Mouse (Mus musculus): ENCODE measurements around the gene Coil. TPM values are rescaled to one million over a fixed set of nuclear protein-coding genes. Genes with fewer than 3 reads are reported as not detected.

Coil gene
- polyA plus RNA-seq, 1 experiment from 2014 or later = 21.3 TPM

GRCm38 (mm10) chr11:89022120-89022731 is 52.2 kb downstream of the Coil start:
- H3K27me3 ChIP-seq (ENCODE audit: control insufficient read depth, insufficient read depth, low read length) = no peaks in the 10 kb centered on the region
- no peaks in the 10 kb centered on the region for H3K36me3 ChIP-seq (ENCODE audit: control insufficient read depth, insufficient read depth, low read length)
- no peak overlapping the region for H3K4me3 ChIP-seq (ENCODE audit: low read depth, low read length)
- no peak overlapping the region for H3K27ac ChIP-seq (ENCODE audit: low read depth, low read length)
- no peak overlapping the region for H3K9ac ChIP-seq (ENCODE audit: low read length)
- no peaks in the 10 kb centered on the region for H3K4me1 ChIP-seq (ENCODE audit: control insufficient read depth, insufficient read depth, low read length)
- DNase-seq (ENCODE audit: low spot score) (no peak), ATAC-seq (ENCODE audit: insufficient read depth, low FRiP score, low TSS enrichment) (no peak)
- H3K4me2 ChIP-seq (ENCODE audit: low read depth) = no peak overlapping the region
- 78% methylated on average over 8 of the region's 8 CpGs for WGBS
- H3K9me3 ChIP-seq (ENCODE audit: control insufficient read depth, low read length) = no peaks in the 10 kb centered on the region

- Histone ChIP-seq H3K4me2 (ENCODE audit: low read depth) (no peak overlapping the region), H3K9ac (ENCODE audit: low read length) (no peak overlapping the region), H3K9me3 (ENCODE audit: control insufficient read depth, low read length) (no peaks in the 10 kb centered on the region), H3K27ac (ENCODE audit: low read depth, low read length) (no peak overlapping the region), H3K4me3 (ENCODE audit: low read depth, low read length) (no peak overlapping the region), H3K36me3 (ENCODE audit: control insufficient read depth, insufficient read depth, low read length) (no peaks in the 10 kb centered on the region), H3K27me3 (ENCODE audit: control insufficient read depth, insufficient read depth, low read length) (no peaks in the 10 kb centered on the region), H3K4me1 (ENCODE audit: control insufficient read depth, insufficient read depth, low read length) (no peaks in the 10 kb centered on the region)
- DNase-seq (ENCODE audit: low spot score) (no peak), ATAC-seq (ENCODE audit: insufficient read depth, low FRiP score, low TSS enrichment) (no peak)
- 79% methylated on average over 10 of the region's 10 CpGs for WGBS
These were observed 53.4 kb downstream of the Coil start for GRCm38 (mm10) chr11:89023477-89023876.

DNA sequence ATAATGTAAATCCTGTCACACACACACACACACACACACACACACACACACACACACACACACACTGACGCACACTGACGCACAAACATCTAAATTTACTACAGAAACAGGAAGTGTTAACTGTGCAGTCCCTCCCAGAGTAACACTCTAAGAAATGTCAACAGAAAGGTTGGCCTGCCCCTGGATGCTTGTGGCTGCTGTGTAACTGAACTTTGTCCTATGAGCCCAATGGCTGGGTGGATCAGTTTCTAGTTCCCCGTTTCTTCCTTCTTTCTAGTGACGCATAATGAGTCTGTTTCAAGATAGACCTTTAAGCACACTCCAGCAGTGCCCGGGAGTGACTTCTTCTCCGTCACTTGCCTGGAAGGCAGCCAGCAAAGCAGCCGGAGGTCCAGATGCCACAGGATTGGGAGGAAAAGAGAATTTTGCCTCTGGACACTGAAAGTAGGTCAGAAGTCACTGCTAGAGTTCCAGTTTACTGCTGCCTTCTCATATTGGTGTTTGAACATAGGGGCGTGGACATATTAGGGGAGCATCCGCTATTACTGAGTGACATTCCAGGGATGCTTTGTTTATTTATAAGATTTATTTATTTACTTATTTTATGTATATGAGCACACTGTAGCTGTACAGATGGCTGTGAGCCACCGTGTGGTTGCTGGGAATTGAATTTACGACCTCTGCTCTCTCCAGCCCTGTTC is 54.3 kb downstream of the Coil start:
- DNase-seq (ENCODE audit: low spot score) (peak; percentile 26), ATAC-seq (ENCODE audit: insufficient read depth, low FRiP score, low TSS enrichment) (no peak)
- no peak overlapping the region for H3K9ac ChIP-seq (ENCODE audit: low read length)
- no peak overlapping the region for H3K27ac ChIP-seq (ENCODE audit: low read depth, low read length)
- H3K27me3 ChIP-seq (ENCODE audit: control insufficient read depth, insufficient read depth, low read length) = no peaks in the 10 kb centered on the region
- H3K4me2 ChIP-seq (ENCODE audit: low read depth) = no peak overlapping the region
- H3K36me3 ChIP-seq (ENCODE audit: control insufficient read depth, insufficient read depth, low read length) = no peaks in the 10 kb centered on the region
- H3K4me1 ChIP-seq (ENCODE audit: control insufficient read depth, insufficient read depth, low read length) = no peaks in the 10 kb centered on the region
- H3K4me3 ChIP-seq (ENCODE audit: low read depth, low read length) = no peak overlapping the region
- no peaks in the 10 kb centered on the region for H3K9me3 ChIP-seq (ENCODE audit: control insufficient read depth, low read length)
- 75% methylated on average over 11 of the region's 11 CpGs for WGBS

DNA sequence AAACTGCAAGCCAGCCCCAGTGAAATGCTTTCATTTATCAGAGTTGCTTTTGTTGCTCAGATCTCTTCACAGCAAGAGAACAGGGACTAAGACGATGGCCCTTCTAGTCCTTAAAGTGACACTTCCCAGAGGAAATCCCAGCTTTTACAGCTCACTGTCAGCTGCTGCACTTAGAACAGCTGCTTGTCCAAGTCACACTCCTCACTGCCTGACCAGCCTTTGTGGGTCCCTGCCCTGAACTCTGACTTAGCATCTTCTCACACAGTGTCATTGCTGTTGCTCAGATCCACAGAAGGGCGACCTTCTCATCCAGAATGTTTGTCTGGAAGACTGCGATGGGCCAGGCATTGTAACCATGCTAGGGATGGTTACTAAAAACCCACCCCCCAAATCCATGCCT is 55.6 kb downstream of the Coil start:
- 85% methylated on average over 3 of the region's 3 CpGs for WGBS
- no peak overlapping the region for H3K27ac ChIP-seq (ENCODE audit: low read depth, low read length)
- no peaks in the 10 kb centered on the region for H3K9me3 ChIP-seq (ENCODE audit: control insufficient read depth, low read length)
- no peak for ATAC-seq (ENCODE audit: insufficient read depth, low FRiP score, low TSS enrichment)
- H3K9ac ChIP-seq (ENCODE audit: low read length) = no peak overlapping the region
- H3K27me3 ChIP-seq (ENCODE audit: control insufficient read depth, insufficient read depth, low read length) = no peaks in the 10 kb centered on the region
- no peak overlapping the region for H3K4me2 ChIP-seq (ENCODE audit: low read depth)
- H3K4me3 ChIP-seq (ENCODE audit: low read depth, low read length) = no peak overlapping the region
- no peak for DNase-seq (ENCODE audit: low spot score)
- no peaks in the 10 kb centered on the region for H3K36me3 ChIP-seq (ENCODE audit: control insufficient read depth, insufficient read depth, low read length)
- H3K4me1 ChIP-seq (ENCODE audit: control insufficient read depth, insufficient read depth, low read length) = no peaks in the 10 kb centered on the region

- Histone ChIP-seq H3K4me3 (ENCODE audit: low read depth, low read length) (no peak overlapping the region), H3K36me3 (ENCODE audit: control insufficient read depth, insufficient read depth, low read length) (no peaks in the 10 kb centered on the region), H3K9ac (ENCODE audit: low read length) (no peak overlapping the region), H3K4me2 (ENCODE audit: low read depth) (no peak overlapping the region), H3K9me3 (ENCODE audit: control insufficient read depth, low read length) (no peaks in the 10 kb centered on the region), H3K27me3 (ENCODE audit: control insufficient read depth, insufficient read depth, low read length) (no peaks in the 10 kb centered on the region), H3K4me1 (ENCODE audit: control insufficient read depth, insufficient read depth, low read length) (no peaks in the 10 kb centered on the region), H3K27ac (ENCODE audit: low read depth, low read length) (no peak overlapping the region)
- WGBS = 94% methylated on average over 3 of the region's 3 CpGs
- no peak for ATAC-seq (ENCODE audit: insufficient read depth, low FRiP score, low TSS enrichment)
- no peak for DNase-seq (ENCODE audit: low spot score)
These were observed 56.1 kb downstream of the Coil start for GRCm38 (mm10) chr11:89026117-89026516.

DNA sequence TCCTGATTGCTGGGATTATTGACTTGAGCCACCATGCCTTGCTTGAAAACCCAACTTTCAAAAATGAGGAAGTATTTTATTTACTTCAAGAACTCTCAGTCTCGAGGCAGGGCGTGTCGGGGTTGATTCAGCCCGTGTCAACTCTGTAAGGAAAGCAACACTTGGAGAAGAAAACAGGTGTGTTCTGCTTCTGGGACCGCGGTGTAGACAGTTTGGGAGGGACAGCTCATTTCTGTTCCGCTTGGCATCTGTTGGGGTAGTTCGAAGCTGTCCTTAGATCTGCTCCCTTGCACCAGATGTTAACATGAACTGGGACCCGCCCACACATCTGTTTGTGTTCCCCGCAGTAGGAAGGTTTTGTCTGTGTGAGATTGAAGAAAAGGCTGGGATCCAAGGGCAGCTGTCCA is 57.9 kb downstream of the Coil start:
- no peaks in the 10 kb centered on the region for H3K9me3 ChIP-seq (ENCODE audit: control insufficient read depth, low read length)
- WGBS = 68% methylated on average over 10 of the region's 10 CpGs
- no peak for DNase-seq (ENCODE audit: low spot score)

GRCm38 (mm10) chr11:89028871-89029405 is 58.9 kb downstream of the Coil start:
- DNase-seq (ENCODE audit: low spot score) (no peak), ATAC-seq (ENCODE audit: insufficient read depth, low FRiP score, low TSS enrichment) (no peak)
- no peak overlapping the region for H3K4me2 ChIP-seq (ENCODE audit: low read depth)
- no peak overlapping the region for H3K4me3 ChIP-seq (ENCODE audit: low read depth, low read length)
- H3K9ac ChIP-seq (ENCODE audit: low read length) = no peak overlapping the region
- no peak overlapping the region for H3K27ac ChIP-seq (ENCODE audit: low read depth, low read length)
- H3K4me1 ChIP-seq (ENCODE audit: control insufficient read depth, insufficient read depth, low read length) = no peaks in the 10 kb centered on the region
- H3K9me3 ChIP-seq (ENCODE audit: control insufficient read depth, low read length) = no peaks in the 10 kb centered on the region
- 66% methylated on average over 10 of the region's 10 CpGs for WGBS
- H3K27me3 ChIP-seq (ENCODE audit: control insufficient read depth, insufficient read depth, low read length) = no peaks in the 10 kb centered on the region
- no peaks in the 10 kb centered on the region for H3K36me3 ChIP-seq (ENCODE audit: control insufficient read depth, insufficient read depth, low read length)

More for the DNA sequence above, 57.9 kb downstream of the Coil start:
- H3K27me3 ChIP-seq (ENCODE audit: control insufficient read depth, insufficient read depth, low read length) = no peaks in the 10 kb centered on the region
- no peak overlapping the region for H3K4me3 ChIP-seq (ENCODE audit: low read depth, low read length)
- H3K4me2 ChIP-seq (ENCODE audit: low read depth) = no peak overlapping the region
- H3K4me1 ChIP-seq (ENCODE audit: control insufficient read depth, insufficient read depth, low read length) = no peaks in the 10 kb centered on the region
- ATAC-seq (ENCODE audit: insufficient read depth, low FRiP score, low TSS enrichment) = no peak
- no peaks in the 10 kb centered on the region for H3K36me3 ChIP-seq (ENCODE audit: control insufficient read depth, insufficient read depth, low read length)
- H3K27ac ChIP-seq (ENCODE audit: low read depth, low read length) = no peak overlapping the region
- no peak overlapping the region for H3K9ac ChIP-seq (ENCODE audit: low read length)

DNA sequence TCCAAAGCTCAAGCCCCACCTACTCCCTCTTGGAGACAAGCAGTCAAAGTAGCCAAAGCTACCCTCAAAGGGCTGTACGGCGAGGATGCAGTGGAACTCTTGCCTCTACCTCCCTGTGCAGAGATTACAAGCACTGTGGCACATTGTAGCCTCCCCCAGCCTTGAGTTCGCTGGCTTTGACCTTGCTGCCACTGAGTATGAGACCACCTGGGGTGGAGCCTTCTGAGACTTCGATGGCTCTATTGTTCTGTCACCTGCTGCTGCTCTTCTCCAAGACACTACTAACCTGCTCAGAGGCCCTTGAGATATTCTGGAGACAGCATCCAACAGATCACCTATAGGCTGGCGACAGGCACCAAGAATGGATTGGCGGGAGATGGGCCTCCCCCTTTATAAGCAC is 60.5 kb downstream of the Coil start:
- H3K27ac ChIP-seq (ENCODE audit: low read depth, low read length) = no peak overlapping the region
- H3K4me1 ChIP-seq (ENCODE audit: control insufficient read depth, insufficient read depth, low read length) = no peaks in the 10 kb centered on the region
- WGBS = 77% methylated on average over 6 of the region's 6 CpGs
- DNase-seq (ENCODE audit: low spot score) = no peak
- no peak overlapping the region for H3K9ac ChIP-seq (ENCODE audit: low read length)
- H3K4me3 ChIP-seq (ENCODE audit: low read depth, low read length) = no peak overlapping the region
- ATAC-seq (ENCODE audit: insufficient read depth, low FRiP score, low TSS enrichment) = no peak
- H3K27me3 ChIP-seq (ENCODE audit: control insufficient read depth, insufficient read depth, low read length) = no peaks in the 10 kb centered on the region
- no peaks in the 10 kb centered on the region for H3K9me3 ChIP-seq (ENCODE audit: control insufficient read depth, low read length)
- no peak overlapping the region for H3K4me2 ChIP-seq (ENCODE audit: low read depth)
- no peaks in the 10 kb centered on the region for H3K36me3 ChIP-seq (ENCODE audit: control insufficient read depth, insufficient read depth, low read length)

DNA sequence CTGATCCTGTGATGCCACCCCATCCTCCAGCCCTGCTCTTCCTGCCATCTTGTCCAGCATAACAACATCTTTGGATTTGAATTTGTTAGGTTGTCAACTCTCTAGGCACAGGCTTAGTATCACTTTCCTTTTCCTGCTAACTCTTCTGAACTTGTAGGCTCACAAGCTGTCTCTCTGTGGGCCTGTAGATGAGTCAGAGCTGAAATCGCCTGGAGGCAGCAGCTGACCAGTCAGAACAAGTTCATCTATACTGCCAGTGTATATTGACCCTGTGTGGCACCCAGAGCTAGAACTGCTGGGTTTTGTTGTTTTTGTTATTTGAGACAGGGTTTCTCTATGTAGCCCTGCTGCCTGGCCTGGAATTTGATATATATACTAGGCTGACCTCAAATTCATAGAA is 61.1 kb downstream of the Coil start:
- DNase-seq (ENCODE audit: low spot score) (no peak), ATAC-seq (ENCODE audit: insufficient read depth, low FRiP score, low TSS enrichment) (no peak)
- 67% methylated on average over 1 of the region's 1 CpGs for WGBS
- Histone ChIP-seq H3K4me3 (ENCODE audit: low read depth, low read length) (no peak overlapping the region), H3K4me2 (ENCODE audit: low read depth) (no peak overlapping the region), H3K9ac (ENCODE audit: low read length) (no peak overlapping the region), H3K36me3 (ENCODE audit: control insufficient read depth, insufficient read depth, low read length) (no peaks in the 10 kb centered on the region), H3K27me3 (ENCODE audit: control insufficient read depth, insufficient read depth, low read length) (no peaks in the 10 kb centered on the region), H3K27ac (ENCODE audit: low read depth, low read length) (no peak overlapping the region), H3K4me1 (ENCODE audit: control insufficient read depth, insufficient read depth, low read length) (no peaks in the 10 kb centered on the region), H3K9me3 (ENCODE audit: control insufficient read depth, low read length) (no peaks in the 10 kb centered on the region)

Measured in neural tube, embryonic 11.5 days (tissue).